Mouse (Mus musculus) small intestine, adult 2 months (tissue): Measurements from ENCODE around the gene Srsf4.

Experiments
- CTCF ChIP-seq: fragments of 200-500 bp; IDR thresholded peaks from 2 replicates; pipeline ENCODE4 v1.5.1; 2012; ENCODE audit warnings: low read depth, mild to moderate bottlenecking, control low read depth, inconsistent platforms, low read length, moderate library complexity, mixed read lengths; ENCODE audit not compliant: insufficient replicate concordance, insufficient read length; ENCODE audit errors: extremely low read depth
- POLR2A ChIP-seq: fragments of 200-500 bp; IDR thresholded peaks from 2 replicates; pipeline ENCODE4 v1.6.1; 2012; ENCODE audit warnings: low read depth, mild to moderate bottlenecking, control low read depth, inconsistent platforms, low read length, moderate library complexity

GRCm38 (mm10) chr4:131899180-131899554, 25.8 kb downstream of the Srsf4 start:
- TF ChIP-seq CTCF (no peak), POLR2A (no peak)
